Mouse (Mus musculus) CD4-positive, CD25-positive, alpha-beta regulatory T cell, adult 4 months (primary cell): Measurements from ENCODE around the gene Per1. TPM values are rescaled to one million over a fixed set of nuclear protein-coding genes. Genes with fewer than 3 reads are reported as not detected.

ENCODE experiments used
- ATAC-seq: one replicate; pipeline ENCODE4 v1.8.0; 2017
- polyA plus RNA-seq, 2 experiments: library from polyadenylated mRNA; unstranded; fragments of 100-300 nt; shearing (Covaris generic); gene quantifications; one replicate each; pipeline ENCODE4 v1.2.1; 2017

Gene Per1
- polyA plus RNA-seq, 2 experiments from 2014 or later = 4.5 to 6.6 TPM

GRCm38 (mm10) chr11:69133923-69134621 is 39.1 kb downstream of the Per1 start:
- peak; percentile 58 for ATAC-seq

GRCm38 (mm10) chr11:69134622-69134968 is 39.6 kb downstream of the Per1 start:
- ATAC-seq = no peak

- no peak for ATAC-seq
Measured at GRCm38 (mm10) chr11:69135361-69135760, 40.3 kb downstream of the Per1 start.

GRCm38 (mm10) chr11:69147546-69147945 is 52.5 kb downstream of the Per1 start:
- no peak for ATAC-seq

- no peak for ATAC-seq
Measured at GRCm38 (mm10) chr11:69148451-69148960, 53.5 kb downstream of the Per1 start.

GRCm38 (mm10) chr11:69149728-69150127 is 54.7 kb downstream of the Per1 start:
- ATAC-seq = no peak

GRCm38 (mm10) chr11:69150444-69150843 is 55.4 kb downstream of the Per1 start:
- ATAC-seq = peak; percentile 45

- no peak for ATAC-seq
Measured at GRCm38 (mm10) chr11:69151004-69151403, 56.0 kb downstream of the Per1 start.

GRCm38 (mm10) chr11:69153831-69154230 is 58.8 kb downstream of the Per1 start:
- no peak for ATAC-seq

GRCm38 (mm10) chr11:69155351-69155750 is 60.3 kb downstream of the Per1 start:
- no peak for ATAC-seq

- no peak for ATAC-seq
Measured at GRCm38 (mm10) chr11:69156800-69157199, 61.8 kb downstream of the Per1 start, which contains the start of gene Alox12b. Alox12b (plus strand) TSS chr11:69156989.

Other genes starting within 250 kb of the Per1 start
- 10 to 100 TPM; 29.6 to 33.9 TPM for gene Ndel1, start 223.4 kb upstream of the Per1 start, polyA plus RNA-seq
- gene Rnf222, start 206.7 kb upstream of the Per1 start, polyA plus RNA-seq = not detected
- gene Rpl26, start 193.6 kb upstream of the Per1 start, polyA plus RNA-seq = 1,000 to 10,000 TPM; 1,826 to 2,291 TPM
- gene Odf4, start 168.1 kb upstream of the Per1 start, polyA plus RNA-seq = not detected
- under 1 TPM; 0.16 to 0.19 TPM for gene Arhgef15, start 137.7 kb upstream of the Per1 start, polyA plus RNA-seq
- gene Slc25a35, start 127.1 kb upstream of the Per1 start, polyA plus RNA-seq = 10 to 100 TPM in 1 of 2 experiments, 1 to 10 TPM in 1; 5.0 to 10.7 TPM
- gene Rangrf, start 120.0 kb upstream of the Per1 start, polyA plus RNA-seq = 10 to 100 TPM; 36.9 to 71.7 TPM
- 10 to 100 TPM; 20.2 to 33.9 TPM for gene Pfas, start 86.8 kb upstream of the Per1 start, polyA plus RNA-seq
- 10 to 100 TPM; 12.5 to 13.5 TPM for gene Ctc1, start 79.3 kb upstream of the Per1 start, polyA plus RNA-seq
- gene Aurkb, start 49.6 kb upstream of the Per1 start, polyA plus RNA-seq = 10 to 100 TPM in 1 of 2 experiments, 1 to 10 TPM in 1; 9.0 to 17.8 TPM
- gene Borcs6, start 35.5 kb upstream of the Per1 start, polyA plus RNA-seq = 1 to 10 TPM; 1.0 to 1.4 TPM
- 1 to 10 TPM; 2.4 to 4.2 TPM for gene Tmem107, start 24.4 kb upstream of the Per1 start, polyA plus RNA-seq
- 10 to 100 TPM; 26.0 to 35.9 TPM for gene Vamp2, start 6.7 kb upstream of the Per1 start, polyA plus RNA-seq
- not detected for gene Hes7, start 25.2 kb downstream of the Per1 start, polyA plus RNA-seq
- gene 9130213A22Rik, start 27.4 kb downstream of the Per1 start, polyA plus RNA-seq = not detected
- under 1 TPM in 1 of 2 experiments, not detected in 1; 0.35 TPM for gene Aloxe3, start 30.7 kb downstream of the Per1 start, polyA plus RNA-seq
- gene Alox12b, start 61.8 kb downstream of the Per1 start, polyA plus RNA-seq = not detected
- gene Alox8, start 102.6 kb downstream of the Per1 start, polyA plus RNA-seq = 10 to 100 TPM; 10.6 to 15.5 TPM
- under 1 TPM in 1 of 2 experiments, not detected in 1; 0.53 TPM for gene Gucy2e, start 141.8 kb downstream of the Per1 start, polyA plus RNA-seq
- 1 to 10 TPM; 8.2 to 8.5 TPM for gene Cntrob, start 228.6 kb downstream of the Per1 start, polyA plus RNA-seq
- gene Trappc1, start 228.8 kb downstream of the Per1 start, polyA plus RNA-seq = 10 to 100 TPM; 92.9 to 99.3 TPM
- 1 to 10 TPM in 1 of 2 experiments, under 1 TPM in 1; 0.62 to 1.2 TPM for gene Kcnab3, start 231.0 kb downstream of the Per1 start, polyA plus RNA-seq
- gene Rnf227, start 245.2 kb downstream of the Per1 start, polyA plus RNA-seq = 1 to 10 TPM; 3.3 to 4.0 TPM